Mouse (Mus musculus): ENCODE results near the gene Dnajb14.
"Not testable (repeated sequence)": the region's sequence is repeated elsewhere in the genome, so short reads cannot be mapped to it uniquely, and the experiment has no call there.

- TF ChIP-seq CTCF, EP300 (IDR thresholded peaks at IDR 0.05): not testable (repeated sequence)
Observed at GRCm38 (mm10) chr3:137964014-137964413, 96.5 kb downstream of the Dnajb14 start.
